Mouse (Mus musculus): Measurements from ENCODE around the gene Srsf11.
A peak's percentile ranks its signal among the peaks of the same experiment; 100 is the strongest.

The Srsf11 gene

GRCm38 (mm10) chr3:158036329-158036988 is at the start of gene Srsf11, which contains the start of gene Lrrc40:
TSS of gene Srsf11 (minus strand) at chr3:158036639.
TSS of gene Lrrc40 (plus strand) at chr3:158036662.
- DNase-seq (ENCODE audit: low spot score in 2 of 2), result peak; percentile 96 to 97

GRCm38 (mm10) chr3:158077828-158078227 is 41.4 kb upstream of the Srsf11 start:
- DNase-seq (ENCODE audit: low spot score in 2 of 2), result no peak

- DNase-seq (ENCODE audit: low spot score in 2 of 2), result no peak
Observed at GRCm38 (mm10) chr3:158077380-158077772, 40.9 kb upstream of the Srsf11 start.

GRCm38 (mm10) chr3:158076685-158077379 is 40.4 kb upstream of the Srsf11 start:
- no peak for DNase-seq (ENCODE audit: low spot score in 2 of 2)

- no peak for DNase-seq (ENCODE audit: low spot score in 2 of 2)
Observed at GRCm38 (mm10) chr3:158075004-158075403, 38.6 kb upstream of the Srsf11 start.

GRCm38 (mm10) chr3:158068613-158069263 is 32.3 kb upstream of the Srsf11 start:
- DNase-seq (ENCODE audit: low spot score in 2 of 2), result no peak

- no peak for DNase-seq (ENCODE audit: low spot score in 2 of 2)
Observed at GRCm38 (mm10) chr3:158067916-158068315, 31.5 kb upstream of the Srsf11 start.

GRCm38 (mm10) chr3:158065256-158065655 is 28.8 kb upstream of the Srsf11 start:
- DNase-seq (ENCODE audit: low spot score in 2 of 2), result no peak

- no peak for DNase-seq (ENCODE audit: low spot score in 2 of 2)
Observed at GRCm38 (mm10) chr3:158061811-158062523, 25.5 kb upstream of the Srsf11 start.

- DNase-seq (ENCODE audit: low spot score in 2 of 2), result peak in 1 of 2 experiments; percentile 40
Observed at GRCm38 (mm10) chr3:158060621-158061291, 24.3 kb upstream of the Srsf11 start.

- DNase-seq (ENCODE audit: low spot score in 2 of 2), result no peak
Observed at GRCm38 (mm10) chr3:158049508-158049907, 13.1 kb upstream of the Srsf11 start.

- no peak for DNase-seq (ENCODE audit: low spot score in 2 of 2)
Observed at GRCm38 (mm10) chr3:158040755-158041154, 4.3 kb upstream of the Srsf11 start.

- no peak for DNase-seq (ENCODE audit: low spot score in 2 of 2)
Observed at GRCm38 (mm10) chr3:158038106-158038505, 1.7 kb upstream of the Srsf11 start.

GRCm38 (mm10) chr3:158035866-158036265 is 573 bp downstream of the Srsf11 start:
- no peak for DNase-seq (ENCODE audit: low spot score in 2 of 2)

GRCm38 (mm10) chr3:158032106-158032505 is 4.3 kb downstream of the Srsf11 start:
- no peak for DNase-seq (ENCODE audit: low spot score in 2 of 2)

GRCm38 (mm10) chr3:158031371-158031925 is 5.0 kb downstream of the Srsf11 start:
- peak; percentile 89 to 90 for DNase-seq (ENCODE audit: low spot score in 2 of 2)

GRCm38 (mm10) chr3:158009762-158010320 is 26.6 kb downstream of the Srsf11 start:
- DNase-seq (ENCODE audit: low spot score in 2 of 2), result peak; percentile 23 to 24

GRCm38 (mm10) chr3:158008647-158009046 is 27.8 kb downstream of the Srsf11 start:
- no peak for DNase-seq (ENCODE audit: low spot score in 2 of 2)

- no peak for DNase-seq (ENCODE audit: low spot score in 2 of 2)
Observed at GRCm38 (mm10) chr3:157998742-157999369, 37.6 kb downstream of the Srsf11 start.

- no peak for DNase-seq (ENCODE audit: low spot score in 2 of 2)
Observed at GRCm38 (mm10) chr3:157995726-157996125, 40.7 kb downstream of the Srsf11 start.
